Mouse (Mus musculus): ENCODE data around the gene Hbq1a.

The Hbq1a gene

DNA sequence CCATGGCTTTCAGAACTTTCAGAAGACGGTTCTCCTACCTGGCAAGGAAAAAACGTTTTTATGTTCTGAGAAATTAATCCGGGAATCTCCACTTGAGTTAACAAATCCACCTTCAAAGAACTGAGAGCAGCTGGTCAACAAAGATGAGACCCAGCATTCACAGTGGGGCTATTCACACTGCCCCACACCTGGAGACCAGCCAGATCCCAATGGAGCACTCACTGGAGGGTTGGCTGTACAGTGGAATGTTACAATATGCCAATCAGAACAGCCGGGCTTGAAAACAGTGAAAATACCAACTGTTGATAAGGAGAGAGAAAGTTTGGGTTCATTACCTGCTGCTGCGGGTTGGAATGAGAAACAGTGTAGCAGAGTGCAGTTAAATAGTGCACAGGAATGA lies 32.0 kb downstream of the Hbq1a start:
- no peak for DNase-seq

DNA sequence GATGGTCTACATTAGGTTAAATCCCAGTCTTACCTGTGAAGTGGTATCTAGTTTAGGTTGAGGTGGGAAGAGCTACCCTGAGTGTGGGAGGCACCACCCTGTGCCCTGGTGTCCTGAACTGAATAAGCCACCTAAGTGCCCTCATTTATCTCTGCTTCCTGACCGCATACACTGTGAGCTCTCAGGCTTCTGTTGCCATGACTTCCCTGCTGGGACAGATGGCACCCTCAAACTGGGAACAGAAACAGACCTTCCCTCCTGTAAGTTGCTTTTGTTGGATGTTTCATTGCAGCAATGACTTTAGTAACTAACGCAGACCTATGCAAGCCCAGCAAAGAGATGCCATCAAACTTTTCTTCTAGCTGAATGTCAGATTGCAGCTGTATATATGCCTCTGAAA lies 33.4 kb downstream of the Hbq1a start:
- DNase-seq: no peak

DNA sequence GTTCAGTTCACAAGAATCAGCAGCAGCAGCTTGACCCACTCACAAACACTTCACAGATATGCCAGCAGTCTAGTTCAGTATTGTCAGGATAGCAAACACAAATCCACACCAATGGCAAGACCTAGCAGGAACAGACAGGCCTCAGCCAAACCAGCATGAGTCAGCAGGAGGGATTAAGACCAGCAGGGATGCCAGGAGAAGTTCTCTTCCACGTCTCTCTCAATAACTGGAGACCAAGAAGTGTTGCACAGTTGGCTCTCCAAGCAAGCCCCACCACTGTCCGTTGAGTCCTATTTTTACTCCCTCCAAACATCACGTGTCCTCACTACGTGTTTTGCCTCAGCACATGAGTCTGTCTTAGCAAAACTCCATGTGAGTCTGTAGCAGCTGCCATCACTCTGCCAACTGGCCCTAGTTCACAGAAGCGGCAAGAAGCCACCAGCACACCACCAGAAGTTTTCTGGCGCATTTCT lies 36.6 kb downstream of the Hbq1a start:
- DNase-seq: no peak

DNA sequence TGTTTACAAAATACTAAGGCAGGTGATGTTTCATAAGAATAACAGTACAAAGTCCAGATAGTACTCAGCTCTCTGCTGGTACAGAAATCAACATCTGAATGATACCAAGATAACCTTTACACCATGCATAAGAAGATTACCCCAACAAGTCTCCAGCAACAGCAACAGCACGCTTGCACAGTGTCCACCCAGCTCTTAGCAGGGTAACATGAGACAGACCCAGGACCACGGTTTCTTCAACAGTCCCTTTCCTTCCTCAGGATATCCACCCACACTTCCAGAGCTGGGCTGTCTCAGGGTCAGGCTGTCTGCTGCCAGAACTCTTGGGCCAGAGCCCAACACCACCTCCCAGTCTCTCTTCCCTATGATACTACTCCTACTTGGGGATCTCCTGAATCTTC lies 39.3 kb downstream of the Hbq1a start:
- no peak for DNase-seq

DNA sequence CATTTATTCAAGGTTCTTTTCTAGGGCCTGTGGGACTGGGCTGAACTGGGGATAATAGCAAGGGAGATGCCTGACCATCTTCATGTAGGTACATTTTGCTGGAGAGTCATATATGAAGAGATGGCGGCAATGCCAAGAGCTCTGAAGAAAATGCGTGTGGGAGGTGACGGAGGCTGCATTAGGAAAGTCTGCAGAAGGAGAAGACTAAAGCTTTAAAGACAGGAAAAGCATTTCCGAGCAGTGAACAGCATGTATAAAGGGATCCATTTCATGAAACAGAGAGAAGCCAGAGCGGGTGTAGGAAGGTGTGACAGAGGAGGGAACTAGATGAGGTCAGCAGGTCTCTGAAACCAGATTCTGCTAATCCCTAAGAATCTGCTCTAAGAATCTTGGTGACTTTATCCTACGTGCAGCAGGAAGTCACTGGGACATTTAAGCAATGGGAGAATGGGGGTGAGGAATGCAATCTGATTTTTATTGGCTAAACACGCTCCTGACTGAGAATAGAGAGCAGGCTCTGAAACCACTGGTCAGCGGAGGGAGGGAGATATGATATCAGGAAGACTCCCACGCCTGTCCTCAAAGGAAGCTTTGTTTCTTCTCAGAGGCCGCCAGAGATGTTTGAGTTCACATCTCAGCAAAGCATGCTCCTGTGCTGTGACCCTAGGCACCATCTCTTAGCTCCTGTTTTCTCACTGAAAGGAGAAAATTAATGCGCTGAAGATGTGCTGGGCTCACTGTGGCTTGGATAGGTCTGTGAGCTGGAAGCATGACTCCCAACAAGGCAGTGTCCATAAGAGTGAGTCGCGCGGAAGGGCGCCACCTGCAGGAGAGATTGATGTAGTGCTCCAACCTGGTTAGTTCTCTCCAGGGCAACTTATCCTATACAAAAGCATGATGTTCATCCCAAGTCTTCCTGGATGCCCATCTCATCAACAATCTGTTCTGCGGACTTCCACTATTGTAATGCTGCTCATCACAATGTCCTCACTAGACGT lies 40.9 kb downstream of the Hbq1a start:
- no peak for DNase-seq

DNA sequence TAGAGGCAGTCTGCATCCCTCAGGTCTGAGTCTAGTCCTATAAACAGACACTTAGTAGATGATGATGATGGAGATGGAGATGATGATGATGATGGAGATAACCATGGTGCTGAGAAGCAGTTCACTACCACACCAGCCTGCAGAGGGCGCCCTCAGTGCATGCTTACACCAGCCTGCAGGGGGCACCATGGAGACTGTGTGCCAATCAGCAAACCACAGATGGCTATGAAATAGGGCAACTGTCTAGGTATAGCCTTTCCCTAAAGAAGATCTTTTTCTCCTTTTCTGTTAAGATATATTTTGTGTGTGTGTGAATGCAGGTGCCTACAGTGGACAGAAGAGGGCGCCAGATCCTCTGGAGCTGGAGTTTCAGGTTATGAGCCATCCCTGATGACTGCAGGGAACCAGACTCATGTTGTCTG lies 42.9 kb downstream of the Hbq1a start:
- DNase-seq: no peak

DNA sequence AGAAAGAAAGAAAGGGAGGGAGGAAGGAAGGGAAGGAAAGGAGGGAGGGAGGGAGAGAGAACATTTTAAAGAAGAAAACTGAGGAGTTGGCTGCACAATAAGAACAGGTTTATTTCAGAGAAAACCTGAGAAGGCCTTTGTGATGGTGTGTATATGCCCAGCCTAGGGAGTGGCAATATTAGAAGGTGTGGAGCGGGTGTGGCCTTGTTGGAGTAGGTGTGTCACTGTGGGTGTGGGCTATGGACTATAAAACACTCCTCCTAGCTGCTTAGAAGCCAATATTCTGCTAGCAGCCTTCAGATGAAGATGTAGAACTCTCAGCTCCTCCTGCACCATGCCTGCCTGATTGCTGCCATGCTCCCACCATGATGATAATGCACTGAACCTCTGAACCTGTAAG lies 43.5 kb downstream of the Hbq1a start:
- no peak for DNase-seq

DNA sequence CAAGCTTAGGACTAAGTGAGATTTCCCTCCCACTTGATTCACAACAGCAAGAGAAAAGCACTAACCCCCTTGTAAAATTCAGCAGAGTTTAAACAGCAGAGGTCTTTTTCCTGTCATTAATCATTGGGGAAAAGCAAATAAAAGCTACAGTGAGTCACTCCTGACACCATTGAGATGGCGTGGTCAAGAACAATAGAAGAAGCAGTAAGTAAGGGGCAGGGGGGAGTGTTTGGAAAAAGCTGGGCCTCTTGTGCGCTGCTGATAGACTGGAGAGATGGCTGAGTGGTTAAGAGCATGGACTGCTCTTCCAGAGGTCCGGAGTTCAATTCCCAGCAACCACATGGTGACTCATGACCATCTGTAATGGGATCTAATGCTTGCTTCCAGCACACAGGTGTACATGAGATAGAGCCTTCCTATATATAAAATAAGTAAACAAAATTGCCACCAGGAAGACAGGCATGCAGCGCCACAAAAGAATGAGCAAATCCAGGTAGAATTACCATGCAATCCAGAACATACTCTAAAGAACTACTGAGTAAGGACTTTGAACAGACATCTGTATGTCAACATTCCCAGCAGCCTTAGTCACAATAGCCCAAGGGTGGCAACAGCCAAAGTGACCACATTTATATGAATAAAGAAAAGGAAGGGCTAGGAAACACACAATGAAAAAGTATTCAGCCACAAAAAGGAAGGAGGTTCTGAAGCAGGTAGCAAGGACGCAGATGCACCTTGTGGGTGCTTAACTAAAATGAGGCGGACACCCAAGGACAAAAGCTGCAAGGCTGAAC lies 45.8 kb downstream of the Hbq1a start:
- DNase-seq: no peak

DNA sequence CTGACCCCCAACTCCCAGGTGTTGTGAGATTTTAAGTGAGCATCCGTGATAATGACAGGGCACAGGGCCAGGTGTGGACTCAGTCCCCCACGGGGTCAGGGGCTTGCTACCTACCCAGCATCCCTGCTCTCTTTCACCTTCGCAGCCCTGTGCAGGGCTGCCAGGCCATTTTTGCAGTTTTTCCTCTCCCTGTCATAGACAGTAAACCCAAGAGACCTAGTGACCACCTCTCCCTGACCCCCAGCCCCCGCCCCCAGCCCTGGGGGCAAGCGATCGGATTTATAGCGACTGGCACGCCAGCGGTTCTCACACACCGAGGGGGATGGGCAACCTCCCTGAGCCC lies 47.4 kb downstream of the Hbq1a start:
- DNase-seq: no peak

DNA sequence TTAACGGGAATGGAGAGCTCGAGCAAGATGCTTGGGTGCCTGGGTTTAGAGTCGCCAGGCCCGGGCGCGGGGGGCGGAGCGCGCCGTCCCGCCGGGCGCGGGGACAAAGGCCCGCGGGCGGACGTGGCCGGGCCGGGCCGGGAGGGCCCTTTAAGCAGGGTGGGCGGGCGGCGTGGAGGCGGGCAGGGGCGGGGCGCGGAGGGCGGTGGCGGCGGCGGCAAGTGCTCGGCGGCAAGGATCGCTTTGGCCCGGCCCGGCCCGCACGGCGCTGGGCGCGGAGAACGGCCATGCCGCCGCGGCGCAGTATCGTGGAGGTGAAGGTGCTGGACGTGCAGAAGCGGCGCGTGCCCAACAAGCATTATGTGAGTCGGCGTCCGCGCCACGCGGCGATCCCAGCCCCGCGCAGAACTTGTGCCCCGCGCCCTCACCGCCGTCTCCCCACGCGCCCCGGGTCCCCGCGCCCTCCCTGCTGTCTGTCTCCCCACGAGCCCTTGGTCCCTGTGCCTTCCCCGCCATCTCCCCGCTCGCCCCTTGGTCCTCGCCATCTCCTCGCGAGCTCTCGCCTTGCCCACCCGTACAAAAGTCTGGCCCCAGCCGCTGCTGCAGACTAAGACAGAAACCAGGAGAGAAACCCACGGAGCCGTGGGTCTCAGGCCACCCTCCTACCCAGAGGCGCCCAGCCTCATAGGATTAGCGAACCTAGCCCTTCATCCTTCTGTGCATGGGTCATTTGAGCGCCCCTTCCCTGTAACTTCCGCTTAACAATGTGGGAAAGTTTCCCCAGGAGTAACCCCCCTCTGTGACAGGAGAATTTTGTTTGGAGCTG lies 48.0 kb downstream of the Hbq1a start, which contains the start of gene Sh3pxd2b:
Gene Sh3pxd2b, plus strand, starts transcription at position 214 of the 826 bp plus-strand sequence.
- no peak for DNase-seq

DNA sequence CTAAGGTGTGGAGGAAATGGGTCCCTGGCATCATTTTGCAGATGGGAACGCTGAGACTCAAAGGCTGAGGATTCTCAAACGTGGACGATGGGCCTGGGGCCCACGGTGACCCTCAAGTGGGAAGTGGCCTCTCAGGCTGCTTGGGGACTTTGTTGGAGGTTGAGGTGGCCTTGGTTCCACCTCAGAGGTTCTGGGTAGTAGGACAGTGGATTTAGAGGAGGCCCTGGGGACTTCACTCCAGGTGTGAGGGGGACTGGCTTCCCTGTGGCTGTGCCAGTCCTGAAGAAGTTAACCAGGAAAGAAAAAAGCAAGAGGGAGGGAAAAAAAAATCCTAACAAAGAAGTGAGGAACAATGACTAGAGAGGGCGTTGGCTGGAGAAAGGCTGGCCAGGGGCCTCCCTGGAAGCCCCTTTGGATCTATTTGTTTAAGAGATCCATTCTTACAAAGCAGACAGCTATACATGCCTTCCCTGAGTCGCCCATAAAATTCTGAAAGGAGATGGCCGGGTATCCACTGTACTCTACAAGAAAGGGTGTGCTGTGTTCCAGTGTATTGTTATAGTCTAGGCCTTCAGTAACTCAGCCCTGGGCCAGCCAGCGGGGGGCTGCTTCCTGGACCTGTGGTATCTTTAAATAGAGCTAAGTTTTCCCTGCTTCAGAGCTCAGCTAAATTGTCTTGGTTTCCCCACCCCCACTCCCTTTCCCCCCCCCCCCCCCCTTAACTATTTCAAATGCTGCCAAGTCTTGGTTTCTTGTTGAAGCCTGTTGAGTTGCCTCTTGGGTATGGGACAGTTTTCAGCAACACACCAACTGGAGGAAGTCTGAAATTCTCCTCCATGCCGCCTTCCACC lies 48.8 kb downstream of the Hbq1a start:
- no peak for DNase-seq

DNA sequence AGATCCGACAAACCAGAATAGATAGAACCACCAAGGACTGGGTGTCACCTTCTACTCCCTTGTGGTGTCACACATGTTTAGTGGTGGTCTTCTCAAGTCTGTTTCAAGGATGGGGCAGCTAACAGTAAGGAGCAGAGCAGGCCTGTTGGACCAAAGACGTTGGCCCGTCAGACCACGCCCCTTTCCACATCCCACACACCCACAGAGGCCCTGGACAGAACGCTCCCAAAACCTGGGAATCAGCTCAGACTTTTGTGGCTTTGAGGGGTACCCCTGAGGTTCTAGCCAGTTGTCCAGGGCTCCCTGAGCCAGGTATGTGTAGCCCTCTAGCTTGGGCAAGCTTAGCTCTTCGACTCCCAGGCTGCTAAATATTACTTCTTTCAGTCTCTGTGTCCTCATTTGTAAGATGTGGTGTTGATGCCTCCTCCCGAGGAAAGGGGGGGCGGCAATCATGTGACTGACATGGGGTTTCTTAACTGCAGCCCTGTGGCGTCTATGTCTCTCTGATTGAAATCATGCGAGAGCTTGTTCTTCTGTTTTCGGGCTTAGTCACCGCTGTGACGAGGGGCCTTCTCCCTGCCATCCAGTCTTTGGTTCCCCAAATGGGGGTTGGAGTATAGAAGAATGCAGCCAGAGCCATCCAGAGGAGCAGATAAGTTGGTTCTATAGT lies 49.5 kb downstream of the Hbq1a start:
- DNase-seq: no peak

Measured in cerebellum, adult 11-12 months (tissue).